Mouse (Mus musculus): ENCODE data around the gene Serpine2.

Serpine2 gene

DNA sequence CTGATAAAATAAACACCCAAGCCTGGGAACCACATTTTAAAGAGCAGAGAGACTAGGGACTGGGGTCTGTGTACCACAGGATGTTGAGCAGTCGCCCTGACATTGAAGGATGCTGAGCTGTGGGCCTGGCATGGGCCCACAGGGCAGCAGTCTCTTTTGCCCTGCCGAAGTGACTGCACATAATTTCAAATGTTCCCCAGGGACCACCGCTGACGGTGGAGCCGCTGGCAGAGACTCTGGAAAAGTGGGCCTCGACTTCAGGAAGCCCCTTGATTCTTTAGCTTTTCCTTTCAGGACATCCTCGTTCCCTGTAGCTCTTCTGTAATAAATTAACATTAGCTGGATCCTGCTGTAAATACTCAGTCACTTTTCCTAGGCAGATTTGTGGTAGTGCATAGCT is 103.8 kb downstream of the Serpine2 start:
- no peak for DNase-seq (ENCODE audit: low spot score in 2 of 2)

DNA sequence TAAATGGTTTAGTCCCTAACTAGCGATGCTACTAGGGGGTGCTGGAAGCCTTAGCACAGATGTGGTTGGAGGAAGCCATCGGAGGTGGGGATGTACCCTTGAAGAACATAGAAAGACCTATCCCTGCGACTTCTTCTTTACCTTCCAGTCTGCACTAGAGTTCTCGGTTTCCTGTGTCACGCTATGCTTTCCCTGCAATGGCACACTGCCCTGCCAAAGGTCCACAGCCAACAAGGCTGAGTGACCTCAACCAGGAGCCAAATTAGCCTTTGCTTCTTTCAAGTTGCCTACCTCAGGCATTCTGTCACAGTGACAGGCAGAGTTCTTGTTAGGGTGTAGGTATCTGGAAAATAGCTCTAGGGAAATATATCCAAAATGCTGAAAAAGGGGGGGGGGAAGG is 104.6 kb downstream of the Serpine2 start:
- no peak for DNase-seq (ENCODE audit: low spot score in 2 of 2)

DNA sequence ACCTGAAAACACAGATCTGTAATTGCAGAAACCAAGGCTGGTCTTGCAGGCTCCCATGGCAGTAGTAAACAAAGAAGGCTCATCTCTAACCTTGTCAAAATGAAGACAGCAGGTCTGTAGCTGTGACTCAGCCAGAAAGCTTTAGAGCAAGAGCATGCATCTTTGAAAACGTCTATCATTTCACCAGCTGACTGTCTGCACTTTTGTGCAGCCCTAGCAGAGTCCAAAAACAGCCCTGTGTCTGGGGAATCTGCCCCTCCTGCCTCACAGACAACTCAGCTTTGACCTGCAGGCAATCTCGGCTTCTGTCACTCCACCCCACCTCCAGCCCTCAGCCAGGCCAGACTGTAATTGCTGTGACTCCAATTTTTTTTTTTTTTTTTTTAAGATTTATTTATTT is 105.6 kb downstream of the Serpine2 start:
- no peak for DNase-seq (ENCODE audit: low spot score in 2 of 2)

DNA sequence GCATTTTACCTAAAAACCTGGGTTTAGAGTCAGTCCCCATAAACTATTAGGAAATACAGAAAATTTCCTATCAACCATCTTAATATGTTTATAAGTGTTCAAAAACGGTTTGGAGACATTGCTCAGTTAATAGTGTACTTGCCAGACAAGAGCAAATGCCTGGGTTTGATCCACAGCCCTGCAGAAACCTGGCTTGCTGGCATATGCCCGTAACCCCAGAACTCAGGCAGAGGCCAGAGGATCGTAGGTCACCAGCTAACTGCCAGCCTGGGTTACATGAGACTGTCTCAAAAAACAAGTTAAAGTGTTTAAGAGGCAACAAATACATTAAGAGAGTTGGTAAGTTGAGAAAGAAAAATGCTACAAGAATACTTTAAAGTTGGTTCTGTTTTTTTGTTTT is 106.0 kb downstream of the Serpine2 start:
- no peak for DNase-seq (ENCODE audit: low spot score in 2 of 2)

GRCm38 (mm10) chr1:79753456-79753855 is 107.5 kb downstream of the Serpine2 start:
- no peak for DNase-seq (ENCODE audit: low spot score in 2 of 2)

DNA sequence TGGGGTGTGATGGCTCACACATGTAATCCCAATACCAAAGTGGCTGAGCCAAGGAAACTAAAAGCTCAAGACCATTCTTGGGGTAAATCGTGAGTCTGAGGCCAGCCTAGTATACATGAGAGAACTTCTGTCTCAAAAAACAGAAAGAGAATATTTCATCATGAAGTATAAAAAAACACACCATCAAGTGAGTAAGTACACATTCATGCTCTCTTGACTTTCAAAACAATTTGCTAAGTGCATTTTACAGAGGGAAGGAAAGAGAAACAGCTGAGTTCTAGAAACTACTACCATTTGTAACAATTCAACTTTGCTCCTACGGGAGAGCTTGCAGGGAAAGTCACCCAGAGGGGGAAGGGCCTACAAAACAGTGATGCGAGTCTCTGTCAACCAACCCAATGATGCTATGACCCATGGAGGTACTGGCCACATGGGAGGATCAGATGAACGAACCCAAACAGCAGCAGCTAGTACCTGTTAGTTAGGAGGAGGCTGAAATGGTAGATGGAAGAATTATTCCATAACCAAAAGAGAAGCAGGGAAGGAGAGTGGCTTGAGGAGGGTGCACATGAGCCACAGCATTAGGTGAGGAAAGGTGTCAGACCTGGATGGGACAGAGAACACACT is 108.2 kb downstream of the Serpine2 start:
- DNase-seq (ENCODE audit: low spot score in 2 of 2) = no peak

- DNase-seq (ENCODE audit: low spot score in 2 of 2) = no peak
Observed at GRCm38 (mm10) chr1:79752015-79752695, 108.8 kb downstream of the Serpine2 start.

GRCm38 (mm10) chr1:79751186-79751585 is 109.8 kb downstream of the Serpine2 start:
- DNase-seq (ENCODE audit: low spot score in 2 of 2) = no peak

GRCm38 (mm10) chr1:79746056-79746455 is 114.9 kb downstream of the Serpine2 start:
- DNase-seq (ENCODE audit: low spot score in 2 of 2) = no peak
